Mouse (Mus musculus) testis, adult 2 months (tissue): ENCODE results near the gene Bcas3.

ENCODE experiments used
- CTCF ChIP-seq: fragments of 200-500 bp; IDR thresholded peaks from 2 replicates; pipeline ENCODE4 v1.5.1; 2012; ENCODE audit warnings: low read depth, mild to moderate bottlenecking, inconsistent platforms, low read length, moderate library complexity; ENCODE audit not compliant: control insufficient read depth, insufficient read depth, insufficient replicate concordance
- POLR2A ChIP-seq: fragments of 200-500 bp; IDR thresholded peaks from 2 replicates; pipeline ENCODE4 v1.6.1; 2012; ENCODE audit warnings: low read depth, mild to moderate bottlenecking, inconsistent platforms, low read length, moderate library complexity; ENCODE audit not compliant: control insufficient read depth

DNA sequence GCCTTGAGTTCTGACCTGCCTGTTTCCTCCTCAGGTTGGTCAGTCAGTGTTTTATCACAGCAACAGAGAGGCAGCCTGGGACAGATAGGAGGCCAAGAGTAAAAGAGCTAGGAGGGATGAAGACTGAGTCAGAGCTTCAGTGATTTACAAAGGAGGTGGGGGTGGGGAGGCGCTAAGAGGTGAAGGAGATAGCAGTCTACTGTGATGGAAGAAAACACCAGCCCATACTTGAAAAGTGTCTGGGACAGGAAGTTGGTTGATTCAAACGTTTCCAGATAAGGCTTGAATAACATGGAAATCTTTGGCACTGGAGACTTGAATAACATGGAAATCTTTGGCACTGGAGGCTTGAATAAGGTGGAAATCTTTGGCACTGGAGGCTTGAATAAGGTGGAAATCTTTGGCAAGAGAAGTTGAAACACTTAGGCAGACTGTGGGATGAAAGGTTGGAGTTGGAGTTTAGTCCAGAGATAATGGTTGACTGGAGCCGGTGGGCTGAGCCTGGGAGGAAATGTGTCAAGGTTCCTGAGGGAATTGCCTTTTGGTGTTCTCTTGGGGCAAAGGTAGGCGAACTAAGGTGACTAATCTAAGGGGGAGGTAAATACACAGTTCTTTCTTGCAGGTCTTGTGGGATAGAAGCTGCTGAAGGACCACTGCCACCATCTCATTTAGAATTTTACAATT, 46.2 kb upstream of the Bcas3 start:
- TF ChIP-seq CTCF (no peak), POLR2A (no peak)
